Mouse (Mus musculus) midbrain, postnatal 0 days (tissue): Measurements from ENCODE around the gene Tenm1. TPM values are rescaled to one million over a fixed set of nuclear protein-coding genes. Genes with fewer than 3 reads are reported as not detected.
A peak's percentile ranks its signal among the peaks of the same experiment; 100 is the strongest.

Experiments
- ATAC-seq: fragments of 200-750 bp; cut with Nextera tagmentation; 2 replicates; pipeline ENCODE4 v1.8.0; 2017; ENCODE audit warnings: moderate number of reproducible peaks, mild to moderate bottlenecking, moderate TSS enrichment, moderate library complexity; ENCODE audit not compliant: low FRiP score
- DNase-seq: peaks from one replicate; pipeline ENCODE4 v3.0.0-alpha.2; 2015; ENCODE audit warnings: low spot score
- H3K27ac ChIP-seq: fragments of 300-500 bp; sonication (generic); 2 replicates; pipeline ENCODE4 v1.5.1; 2014; ENCODE audit warnings: low read depth, mild to moderate bottlenecking, low read length, mixed read lengths
- H3K27me3 ChIP-seq: fragments of 300-500 bp; sonication (generic); 2 replicates; pipeline ENCODE4 v1.6.1; 2014; ENCODE audit warnings: low read length, control low read depth, mixed read lengths; ENCODE audit not compliant: insufficient read depth
- H3K36me3 ChIP-seq: fragments of 300-500 bp; sonication (generic); 2 replicates; pipeline ENCODE4 v1.6.1; 2014; ENCODE audit warnings: low read length, control low read depth, mixed read lengths; ENCODE audit not compliant: insufficient read depth
- H3K4me1 ChIP-seq: fragments of 300-500 bp; sonication (generic); 2 replicates; pipeline ENCODE4 v1.6.1; 2014; ENCODE audit warnings: mild to moderate bottlenecking, control low read depth, antibody characterized with exemption, low read length, mixed read lengths; ENCODE audit not compliant: insufficient read depth
- H3K4me2 ChIP-seq: fragments of 300-500 bp; sonication (generic); 2 replicates; pipeline ENCODE4 v1.6.1; 2014; ENCODE audit warnings: low read depth, mild to moderate bottlenecking, low read length, mixed read lengths; ENCODE audit not compliant: poor library complexity, severe bottlenecking
- H3K4me3 ChIP-seq: fragments of 300-500 bp; sonication (generic); 2 replicates; pipeline ENCODE4 v1.5.1; 2014; ENCODE audit warnings: low read depth, mild to moderate bottlenecking, low read length, moderate library complexity
- H3K9ac ChIP-seq: fragments of 300-500 bp; sonication (generic); replicated peaks from 2 replicates; pipeline ENCODE4 v1.6.1; 2014; ENCODE audit warnings: mild to moderate bottlenecking, low read length, moderate library complexity, mixed read lengths; ENCODE audit not compliant: poor library complexity, severe bottlenecking
- H3K9me3 ChIP-seq: fragments of 300-500 bp; sonication (generic); 2 replicates; pipeline ENCODE4 v1.6.1; 2016; ENCODE audit warnings: low read length, control low read depth
- CTCF ChIP-seq: IDR thresholded peaks from 2 replicates; pipeline ENCODE4 v1.5.1; 2016; ENCODE audit warnings: antibody characterized with exemption, mild to moderate bottlenecking
- WGBS: fragments of 180-500 bp; shearing (Covaris S2); extraction: QIAGEN DNeasy Blood & Tissue Kit; methylation state at CpG from one replicate; pipeline ENCODE4 v1.1.7; 2014; 5-methylcytosine and 5-hydroxymethylcytosine counted together
- polyA plus RNA-seq: library from polyadenylated mRNA; unstranded; fragments of >200 nt; fragmentation: Nextera tagmentation; extraction: Ambion mirVana; gene quantifications from 2 replicates; pipeline ENCODE4 v1.2.1, GENCODE M21; 2015
- total RNA-seq: library from RNA; depleted of rRNA; stranded (reverse); fragments of >200 nt; gene quantifications from 2 replicates; pipeline ENCODE4 v1.2.3, GENCODE M21; 2014

The Tenm1 gene
- total and polyA plus RNA-seq, 2 experiments from 2014 or later: 36.6 to 80.6 TPM

DNA sequence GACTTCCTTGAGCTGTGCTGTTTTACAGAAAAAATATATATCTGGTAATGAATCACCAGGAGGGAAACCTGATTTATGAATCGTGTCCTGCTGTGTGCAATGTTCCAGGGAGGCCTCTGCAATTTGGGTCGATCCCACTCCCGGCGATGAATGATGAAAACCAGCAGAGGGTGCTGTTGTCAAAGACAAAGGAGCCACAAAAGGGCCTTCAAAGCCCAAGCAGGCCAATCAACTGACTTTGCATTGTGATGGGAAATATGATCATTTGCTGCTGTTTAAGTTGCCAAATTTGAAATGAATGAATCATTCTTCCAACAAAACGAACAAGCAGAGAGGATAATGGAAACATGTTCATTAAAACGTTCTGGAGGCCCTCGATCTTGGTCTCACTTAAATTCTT is 871.6 kb downstream of the Tenm1 start:
- Histone ChIP-seq H3K4me3 (no peak overlapping the region), H3K9ac (no peak overlapping the region), H3K4me2 (no peak overlapping the region), H3K9me3 (no peaks in the 10 kb centered on the region), H3K4me1 (no peaks in the 10 kb centered on the region), H3K36me3 (no peaks in the 10 kb centered on the region), H3K27ac (no peak overlapping the region), H3K27me3 (no peaks in the 10 kb centered on the region)
- ATAC-seq: no peak
- 21% methylated on average over 7 of the region's 7 CpGs for WGBS
- DNase-seq: peak; percentile 63
- TF ChIP-seq CTCF: peak; percentile 79

DNA sequence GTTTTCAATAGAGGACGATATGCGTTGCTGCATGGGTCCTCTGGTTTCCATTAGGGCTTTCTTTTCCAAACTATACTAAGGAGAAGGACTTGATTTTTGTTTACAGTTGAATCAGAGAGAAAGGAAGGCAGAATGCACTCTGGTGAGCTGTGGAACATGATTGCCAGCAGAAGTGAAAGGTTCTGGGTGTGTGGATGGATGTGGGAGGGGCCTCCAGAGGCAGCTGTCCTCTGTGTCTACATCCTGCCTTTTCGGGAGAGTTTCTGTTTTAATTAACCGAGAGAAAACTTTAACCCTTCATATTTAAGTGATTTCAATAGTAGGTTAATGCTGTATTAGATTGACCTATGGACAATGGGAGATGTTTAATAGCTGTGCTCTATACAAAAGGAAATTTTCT is 880.4 kb downstream of the Tenm1 start:
- H3K4me1 ChIP-seq: no peaks in the 10 kb centered on the region
- no peaks in the 10 kb centered on the region for H3K36me3 ChIP-seq
- no peaks in the 10 kb centered on the region for H3K9me3 ChIP-seq
- ATAC-seq (no peak), DNase-seq (no peak)
- WGBS: 74% methylated on average over 4 of the region's 4 CpGs
- H3K27me3 ChIP-seq: no peaks in the 10 kb centered on the region
- no peak overlapping the region for H3K27ac ChIP-seq
- no peak for TF ChIP-seq CTCF
- H3K4me2 ChIP-seq: no peak overlapping the region
- no peak overlapping the region for H3K4me3 ChIP-seq
- H3K9ac ChIP-seq: no peak overlapping the region

DNA sequence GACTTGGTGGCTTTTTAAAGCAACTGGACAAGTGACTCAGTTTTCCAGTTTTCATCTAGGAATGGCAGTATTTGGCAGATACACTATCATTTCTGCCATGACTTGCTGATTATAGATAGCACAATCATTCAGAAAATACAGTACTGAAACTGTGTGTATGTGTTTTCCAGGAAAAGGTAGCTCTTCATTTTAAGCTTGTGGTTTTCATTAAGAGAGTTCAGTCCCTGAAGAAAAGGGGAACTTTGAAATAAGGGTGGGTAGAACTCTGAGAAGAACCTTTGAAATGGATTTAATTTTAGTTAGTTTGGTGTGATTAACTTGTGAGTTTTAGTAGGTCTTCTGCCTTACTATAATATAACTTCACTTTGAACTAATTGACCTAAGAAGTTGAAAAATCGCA is 883.9 kb downstream of the Tenm1 start:
- H3K9ac ChIP-seq: no peak overlapping the region
- no peak overlapping the region for H3K4me3 ChIP-seq
- no peak overlapping the region for H3K27ac ChIP-seq
- no peak for DNase-seq
- ATAC-seq: no peak
- 94% methylated on average over 1 of the region's 1 CpGs for WGBS
- no peaks in the 10 kb centered on the region for H3K27me3 ChIP-seq
- H3K4me2 ChIP-seq: no peak overlapping the region
- no peak for TF ChIP-seq CTCF
- H3K36me3 ChIP-seq: no peaks in the 10 kb centered on the region
- no peaks in the 10 kb centered on the region for H3K4me1 ChIP-seq
- H3K9me3 ChIP-seq: no peaks in the 10 kb centered on the region

DNA sequence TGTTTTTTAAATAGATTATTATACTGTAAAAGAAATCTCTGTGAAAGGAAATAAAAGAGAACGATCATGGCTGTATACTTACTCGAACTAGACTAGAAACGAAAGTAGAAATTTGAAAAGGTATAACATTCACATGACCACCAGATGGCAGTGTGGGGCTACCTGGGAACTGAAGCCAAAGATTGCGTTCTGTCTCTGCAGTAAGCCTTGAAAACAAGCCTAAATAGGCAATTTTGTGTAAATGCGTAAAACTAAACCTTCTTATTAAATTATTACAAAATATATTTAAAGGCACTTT is 888.2 kb downstream of the Tenm1 start:
- DNase-seq (peak; percentile 84), ATAC-seq (no peak)
- Histone ChIP-seq H3K9ac (no peak overlapping the region), H3K9me3 (no peaks in the 10 kb centered on the region), H3K4me1 (no peaks in the 10 kb centered on the region), H3K4me3 (no peak overlapping the region), H3K27ac (no peak overlapping the region), H3K36me3 (no peaks in the 10 kb centered on the region), H3K27me3 (no peaks in the 10 kb centered on the region), H3K4me2 (0 out of 2 replicates have a peak overlapping the region, but pooled peaks have one; percentile 7)
- WGBS: 26% methylated on average over 5 of the region's 5 CpGs
- peak; percentile 83 for TF ChIP-seq CTCF

DNA sequence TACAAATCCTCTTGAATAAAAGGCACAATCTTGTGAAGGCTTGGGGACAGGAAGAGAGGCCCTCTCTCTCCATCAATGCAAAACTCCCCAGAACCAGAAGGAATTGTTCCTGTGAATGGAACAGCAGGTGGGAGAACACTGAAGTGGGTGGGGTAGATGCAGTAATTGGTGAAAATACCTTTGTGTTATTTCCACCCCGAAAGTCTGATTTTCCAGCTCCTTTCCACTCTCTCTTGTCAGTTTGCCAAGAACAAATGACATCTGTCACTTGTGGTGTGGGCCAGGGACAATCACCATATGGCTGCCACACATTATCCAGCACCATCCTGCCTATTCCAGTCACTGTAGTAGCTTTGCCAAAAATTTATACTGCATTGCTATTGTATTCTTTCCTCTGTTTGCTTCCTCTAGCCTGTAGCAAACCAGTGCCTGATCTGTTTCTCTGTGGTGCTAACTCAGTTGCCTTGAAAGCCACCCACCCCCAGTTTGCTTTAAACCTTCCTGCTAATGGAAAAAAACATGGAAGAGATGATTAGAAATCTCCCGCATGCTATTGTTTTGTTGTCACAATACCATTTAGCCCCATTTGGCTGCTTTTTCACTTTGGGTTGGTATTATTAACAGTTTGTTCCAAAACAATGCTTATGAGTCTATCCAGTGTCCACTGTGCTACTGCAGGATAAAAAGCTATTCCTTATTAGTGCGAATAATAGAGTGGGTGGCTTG is 888.7 kb downstream of the Tenm1 start:
- DNase-seq: peak; percentile 51
- H3K4me1 ChIP-seq: no peaks in the 10 kb centered on the region
- 0 out of 2 replicates have a peak overlapping the region, but pooled peaks have one; percentile 7 for H3K4me2 ChIP-seq
- TF ChIP-seq CTCF: no peak
- no peak overlapping the region for H3K9ac ChIP-seq
- H3K36me3 ChIP-seq: no peaks in the 10 kb centered on the region
- no peaks in the 10 kb centered on the region for H3K27me3 ChIP-seq
- no peak overlapping the region for H3K27ac ChIP-seq
- ATAC-seq: no peak
- 20% methylated on average over 3 of the region's 3 CpGs for WGBS
- H3K9me3 ChIP-seq: no peaks in the 10 kb centered on the region
- no peak overlapping the region for H3K4me3 ChIP-seq

DNA sequence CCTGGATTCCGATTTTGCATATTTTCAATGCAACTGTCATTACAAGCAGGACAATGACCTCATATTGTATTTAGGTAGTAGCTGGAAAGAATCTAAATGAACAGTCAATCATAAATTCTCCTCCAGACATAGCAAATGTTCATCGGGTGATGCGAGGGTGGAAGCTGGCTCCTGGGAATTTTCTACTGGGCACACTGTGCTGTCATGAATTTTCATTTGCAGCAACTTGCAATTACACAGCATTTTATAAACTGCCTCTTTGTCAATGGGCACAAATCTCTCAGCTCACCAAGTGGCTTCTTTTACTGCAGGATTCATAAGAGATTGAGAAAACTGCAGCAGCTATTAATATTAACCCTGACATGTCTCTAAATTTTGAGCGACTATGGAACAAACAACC is 898.2 kb downstream of the Tenm1 start:
- Histone ChIP-seq H3K9ac (no peak overlapping the region), H3K27ac (no peak overlapping the region), H3K4me1 (no peaks in the 10 kb centered on the region), H3K27me3 (no peaks in the 10 kb centered on the region), H3K36me3 (no peaks in the 10 kb centered on the region), H3K4me3 (no peak overlapping the region), H3K4me2 (no peak overlapping the region), H3K9me3 (no peaks in the 10 kb centered on the region)
- DNase-seq (no peak), ATAC-seq (no peak)
- WGBS: 54% methylated on average over 4 of the region's 4 CpGs
- TF ChIP-seq CTCF: no peak
